Mouse (Mus musculus) heart, embryonic 13.5 days (tissue): ENCODE measurements around the gene Ssxb3. TPM values are rescaled to one million over a fixed set of nuclear protein-coding genes. Genes with fewer than 3 reads are reported as not detected.
"Not testable (repeated sequence)": the region's sequence is repeated elsewhere in the genome, so short reads cannot be mapped to it uniquely, and the experiment has no call there.

Source experiments
- ATAC-seq: fragments of 200-750 bp; cut with Nextera tagmentation; 2 replicates; pipeline ENCODE4 v1.8.0; 2017; ENCODE audit warnings: moderate TSS enrichment; ENCODE audit not compliant: insufficient number of reproducible peaks, low FRiP score, low TSS enrichment; ENCODE audit errors: extremely low read depth
- H3K27ac ChIP-seq: fragments of 300-500 bp; sonication (generic); replicated peaks from 2 replicates; pipeline ENCODE4 v1.5.1; 2015; ENCODE audit warnings: moderate library complexity, mild to moderate bottlenecking, inconsistent platforms
- H3K27me3 ChIP-seq: fragments of 300-500 bp; sonication (generic); replicated peaks from 2 replicates; pipeline ENCODE4 v1.6.1; 2015; ENCODE audit warnings: mild to moderate bottlenecking, inconsistent platforms
- H3K36me3 ChIP-seq: fragments of 300-500 bp; sonication (generic); 2 replicates; pipeline ENCODE4 v1.6.1; 2015; ENCODE audit warnings: mild to moderate bottlenecking, inconsistent platforms
- H3K4me1 ChIP-seq: fragments of 300-500 bp; sonication (generic); 2 replicates; pipeline ENCODE4 v1.6.1; 2015; ENCODE audit warnings: inconsistent platforms
- H3K4me2 ChIP-seq: fragments of 300-500 bp; sonication (generic); 2 replicates; pipeline ENCODE4 v1.6.1; 2015; ENCODE audit warnings: inconsistent platforms, mild to moderate bottlenecking, moderate library complexity
- H3K4me3 ChIP-seq: fragments of 300-500 bp; sonication (generic); 2 replicates; pipeline ENCODE4 v1.5.1; 2015; ENCODE audit warnings: moderate library complexity, mild to moderate bottlenecking, inconsistent platforms
- H3K9ac ChIP-seq: fragments of 300-500 bp; sonication (generic); 2 replicates; pipeline ENCODE4 v1.6.1; 2015; ENCODE audit warnings: inconsistent platforms, mild to moderate bottlenecking, moderate library complexity
- H3K9me3 ChIP-seq: fragments of 300-500 bp; sonication (generic); 2 replicates; pipeline ENCODE4 v1.6.1; 2016; ENCODE audit warnings: inconsistent platforms
- WGBS: fragments of 180-500 bp; shearing (Covaris S2); methylation state at CpG from one replicate; pipeline ENCODE4 v1.1.7; 2015; ENCODE audit warnings: mixed read lengths; 5-methylcytosine and 5-hydroxymethylcytosine counted together
- polyA plus RNA-seq: library from polyadenylated mRNA; unstranded; fragments of >200 nt; fragmentation: Nextera tagmentation; extraction: Ambion mirVana; gene quantifications from 2 replicates; pipeline ENCODE4 v1.2.1, GENCODE M21; 2015

Gene Ssxb3
- polyA plus RNA-seq = not detected in 2 replicates

DNA sequence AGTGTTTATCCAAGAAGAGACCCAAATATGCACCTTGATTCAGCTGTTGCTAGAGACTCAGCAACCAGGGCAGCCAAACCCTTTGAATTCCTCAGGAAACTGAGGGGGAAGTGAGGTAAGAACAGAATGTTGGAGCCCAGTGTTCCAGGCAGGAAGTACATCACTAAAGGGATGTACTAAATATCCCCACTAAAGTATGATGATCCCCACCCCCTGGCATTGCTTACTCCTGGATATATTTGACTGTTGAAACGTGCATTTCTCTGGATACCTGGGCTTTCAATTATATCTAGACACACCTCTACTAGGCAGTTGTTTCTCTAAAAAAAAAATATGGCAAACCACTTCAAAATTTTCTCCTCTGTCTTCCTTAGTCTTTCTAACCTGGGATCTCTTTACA lies at the start of gene Ssxb3:
Ssxb3 (minus strand) TSS at position 101 of the 400 bp plus-strand sequence.
- H3K27ac ChIP-seq, H3K27me3 ChIP-seq, H3K4me2 ChIP-seq, H3K9ac ChIP-seq, ATAC-seq, H3K36me3 ChIP-seq, H3K4me1 ChIP-seq, H3K4me3 ChIP-seq, H3K9me3 ChIP-seq: not testable (repeated sequence)
- 15% methylated on average over 1 of the region's 1 CpGs for WGBS

DNA sequence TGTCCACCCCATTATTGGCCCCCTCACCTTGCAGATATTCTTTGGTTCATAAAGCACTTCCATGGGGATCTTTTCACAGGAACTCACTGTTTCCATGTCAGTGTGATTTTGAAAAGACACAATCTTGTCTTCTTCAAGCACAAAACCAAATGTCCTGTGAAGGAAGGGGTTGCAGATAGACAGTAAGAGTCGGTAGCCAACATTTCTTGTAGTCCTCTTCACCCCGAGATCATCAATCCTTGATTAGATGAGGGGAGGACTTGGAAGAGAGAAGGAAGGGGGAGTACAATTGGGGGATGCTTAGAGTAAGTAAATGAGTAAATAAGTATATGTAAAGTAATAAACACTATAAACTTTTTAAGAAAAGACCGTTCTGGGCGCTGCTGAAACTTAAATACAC lies 43.5 kb downstream of the Ssxb3 start, which contains the start of gene Ssxb6:
Ssxb6 (minus strand) TSS at position 101 of the 400 bp plus-strand sequence.
- not testable (repeated sequence) for H3K27me3 ChIP-seq, ATAC-seq, H3K4me1 ChIP-seq, H3K9ac ChIP-seq, H3K4me2 ChIP-seq, H3K9me3 ChIP-seq, H3K36me3 ChIP-seq, H3K27ac ChIP-seq, H3K4me3 ChIP-seq
- 63% methylated on average over 4 of the region's 4 CpGs for WGBS

Other genes starting within 250 kb of the Ssxb3 start
- gene Ssxb9, start 224.8 kb downstream of the Ssxb3 start, polyA plus RNA-seq = not detected in 2 replicates
- gene Ssxb1, start 178.5 kb downstream of the Ssxb3 start, polyA plus RNA-seq = not detected in 2 replicates
- not detected in 2 replicates for gene Ssxb2, start 130.1 kb downstream of the Ssxb3 start, polyA plus RNA-seq
- not detected in 2 replicates for gene Gm14459, start 66.9 kb downstream of the Ssxb3 start, polyA plus RNA-seq
- not detected in 2 replicates for gene Ssxb6, start 43.6 kb downstream of the Ssxb3 start, polyA plus RNA-seq
- not detected in 2 replicates for gene Ssxb8, start 99.0 kb upstream of the Ssxb3 start, polyA plus RNA-seq
- gene Ssx9, start 156.6 kb upstream of the Ssxb3 start, polyA plus RNA-seq = not detected in 2 replicates
- not detected in 2 replicates for gene Ssxb5, start 211.9 kb upstream of the Ssxb3 start, polyA plus RNA-seq